Mouse (Mus musculus) large intestine, adult 2 months (tissue): ENCODE data around the gene Wbp2nl. TPM values are rescaled to one million over a fixed set of nuclear protein-coding genes. Genes with fewer than 3 reads are reported as not detected.

Experiments used
- DNase-seq: peaks from one replicate; pipeline ENCODE4 v3.0.0-alpha.2; 2012; ENCODE audit warnings: low read depth, low spot score
- WGBS: fragments of 180-500 bp; shearing (Covaris S2); methylation state at CpG from one replicate; pipeline ENCODE4 v1.1.7; 2018; 5-methylcytosine and 5-hydroxymethylcytosine counted together
- polyA plus RNA-seq: library from polyadenylated mRNA; depleted of rRNA; stranded (reverse); fragments of >200 nt; gene quantifications from 2 replicates; pipeline ENCODE4 v1.2.3, GENCODE M21; 2012

The Wbp2nl gene
- polyA plus RNA-seq, 1 experiment = 0.11 TPM

DNA sequence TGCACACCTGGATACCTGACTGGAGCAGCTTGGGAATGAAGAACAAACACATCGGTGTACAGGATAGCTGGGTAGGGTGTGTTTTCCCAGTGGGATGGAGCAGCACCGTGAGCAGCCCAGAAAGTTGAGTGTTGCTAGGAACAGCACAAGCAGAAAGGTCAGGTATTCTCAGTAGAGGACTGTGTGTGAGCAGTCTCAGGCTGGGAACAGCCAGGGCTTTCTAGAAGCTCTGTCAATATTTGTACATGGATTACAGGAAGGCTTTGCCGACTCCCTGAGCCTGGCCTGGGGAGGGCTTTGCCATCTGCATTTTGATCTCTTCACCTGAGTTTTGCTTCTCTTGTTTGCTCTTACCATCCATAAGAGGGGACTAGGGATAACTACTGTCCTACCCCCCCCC, 8.4 kb downstream of the Wbp2nl start:
- no peak for DNase-seq
- 27% methylated on average over 3 of the region's 3 CpGs for WGBS

GRCm38 (mm10) chr15:82308416-82308815, 9.7 kb downstream of the Wbp2nl start:
- DNase-seq = no peak

GRCm38 (mm10) chr15:82317839-82318238, 19.1 kb downstream of the Wbp2nl start:
- no peak for DNase-seq
- WGBS = 66% methylated on average over 6 of the region's 6 CpGs

More at GRCm38 (mm10) chr15:82308416-82308815, 9.7 kb downstream of the Wbp2nl start:
- WGBS = 26% methylated on average over 3 of the region's 3 CpGs

DNA sequence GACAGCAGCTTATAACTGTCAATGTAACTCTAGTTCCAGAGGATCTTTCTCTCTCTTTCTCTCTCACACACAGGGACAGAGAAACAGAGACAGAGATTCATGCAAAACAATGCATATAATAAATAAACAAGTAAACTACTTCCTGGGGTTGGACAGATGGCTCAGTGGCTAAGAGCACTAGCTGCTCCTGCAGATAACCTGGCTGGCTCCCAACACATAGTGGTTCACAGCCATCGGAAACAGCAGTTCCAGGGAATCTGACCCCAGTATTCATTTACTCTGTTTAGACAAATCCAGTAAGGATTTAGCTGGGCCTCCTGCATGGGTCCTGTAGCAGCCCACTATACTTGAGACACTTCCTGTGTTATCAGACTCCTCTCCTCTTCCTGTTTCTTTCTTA, 20.9 kb downstream of the Wbp2nl start:
- no peak for DNase-seq
- 47% methylated on average over 1 of the region's 1 CpGs for WGBS

DNA sequence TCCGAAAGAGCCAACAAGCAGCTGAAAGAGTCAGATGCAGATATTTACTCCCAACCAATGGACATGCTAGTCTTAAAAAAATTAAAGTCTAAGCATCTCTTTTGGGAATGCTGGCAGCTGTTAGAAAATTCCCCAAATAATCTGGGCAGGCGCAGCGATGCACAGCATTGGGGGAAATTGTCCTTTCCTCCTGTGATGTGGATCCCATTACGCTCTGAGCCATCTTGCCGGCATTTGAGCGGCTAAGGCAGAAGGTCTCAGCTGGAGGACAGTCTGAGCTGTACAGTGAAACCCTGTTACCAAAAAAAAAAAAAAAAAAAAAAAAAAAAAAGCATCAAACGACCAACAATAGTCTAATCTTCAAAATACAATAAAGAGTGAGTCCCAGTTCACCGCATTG, 23.4 kb downstream of the Wbp2nl start:
- 70% methylated on average over 8 of the region's 8 CpGs for WGBS
- no peak for DNase-seq

- WGBS = 77% methylated on average over 2 of the region's 2 CpGs
- no peak for DNase-seq
These were observed 26.6 kb downstream of the Wbp2nl start for GRCm38 (mm10) chr15:82325382-82325781.

- WGBS = 98% methylated on average over 4 of the region's 4 CpGs
- DNase-seq = no peak
These were observed 36.4 kb downstream of the Wbp2nl start for GRCm38 (mm10) chr15:82335194-82335593.

GRCm38 (mm10) chr15:82336629-82337028, 37.9 kb downstream of the Wbp2nl start:
- whole genome bisulfite sequencing = 87% methylated on average over 12 of the region's 12 CpGs

DNA sequence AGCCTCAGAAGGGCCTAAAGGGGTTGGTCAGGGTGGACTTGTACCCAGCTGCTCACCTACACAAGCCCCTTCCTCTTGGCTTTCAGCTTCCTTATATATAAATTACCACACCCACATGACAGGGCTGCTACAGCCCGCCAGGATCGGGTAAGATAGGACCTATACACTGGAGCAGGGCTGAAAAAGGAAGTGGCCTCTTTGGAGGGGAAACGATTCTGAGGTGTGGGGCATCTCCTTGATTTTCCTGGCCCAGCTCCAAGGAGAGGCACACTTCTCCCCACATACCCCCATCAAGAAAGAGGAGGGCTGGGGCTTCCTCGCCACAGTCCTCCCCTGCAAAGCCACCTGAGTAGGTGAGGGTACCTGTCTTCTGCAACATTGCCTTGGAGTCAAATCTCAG, 39.1 kb downstream of the Wbp2nl start:
- 6% methylated on average over 4 of the region's 4 CpGs for WGBS
- no peak for DNase-seq

More at GRCm38 (mm10) chr15:82336629-82337028, 37.9 kb downstream of the Wbp2nl start:
- no peak for DNase-seq

- under 1% methylated on average over 41 of the region's 41 CpGs for WGBS
- DNase-seq = peak; percentile 97
These were observed 39.9 kb downstream of the Wbp2nl start, which contains the start of the genes Naga, Pheta2 and Smdt1 for GRCm38 (mm10) chr15:82338593-82339112. Gene Naga, minus strand, starts transcription at chr15:82338925. Gene Pheta2, plus strand, starts transcription at chr15:82338942. Gene Smdt1, plus strand, starts transcription at chr15:82338959.

DNA sequence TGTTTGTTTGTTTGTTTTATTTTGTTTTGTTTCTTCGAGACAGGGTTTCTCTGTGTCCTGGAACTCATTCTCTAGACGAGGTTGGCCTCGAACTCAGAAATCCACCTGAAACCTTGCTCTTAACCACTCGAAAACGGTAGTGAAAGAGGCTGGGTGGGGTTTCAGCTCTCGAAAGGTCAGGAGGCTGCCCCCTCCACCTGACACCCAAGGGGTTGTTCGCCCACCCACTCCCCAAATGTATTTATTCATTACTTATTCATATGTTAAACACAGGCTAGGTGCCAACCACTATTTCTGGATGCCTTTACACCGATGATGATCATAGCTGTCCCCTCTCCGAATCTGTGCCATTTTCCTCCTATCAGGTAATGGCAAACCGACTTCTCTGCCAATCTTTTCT, 40.4 kb downstream of the Wbp2nl start:
- WGBS = 52% methylated on average over 10 of the region's 10 CpGs
- DNase-seq = no peak

- DNase-seq = no peak
- WGBS = 59% methylated on average over 8 of the region's 8 CpGs
These were observed 41.0 kb downstream of the Wbp2nl start for GRCm38 (mm10) chr15:82339634-82340254.

GRCm38 (mm10) chr15:82340414-82341035, 41.8 kb downstream of the Wbp2nl start:
- WGBS = 53% methylated on average over 21 of the region's 21 CpGs
- no peak for DNase-seq

DNA sequence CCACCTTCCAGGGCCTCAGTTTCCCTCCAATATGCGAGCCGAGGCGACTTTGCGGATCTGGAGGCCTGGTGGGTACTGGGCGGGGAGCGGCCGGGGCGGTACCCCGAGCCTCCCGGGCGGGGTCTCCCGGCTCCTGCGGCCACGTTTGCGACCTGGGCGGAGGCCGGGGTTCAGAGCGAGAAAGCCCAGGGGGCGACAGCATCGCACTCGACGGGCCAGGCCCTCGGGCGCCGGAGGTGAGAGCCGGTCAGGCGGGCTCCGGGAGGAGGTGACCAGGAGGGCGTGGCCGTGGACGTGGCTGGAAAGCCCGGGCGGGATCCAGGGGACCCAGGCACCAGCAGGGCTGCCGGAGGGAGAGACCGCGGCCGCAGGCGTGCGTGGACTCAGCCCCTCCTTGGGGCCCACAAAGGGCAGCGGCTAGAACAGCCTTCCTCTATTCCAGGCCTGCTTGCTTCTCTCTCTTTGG, 42.3 kb downstream of the Wbp2nl start:
- 4% methylated on average over 40 of the region's 40 CpGs for WGBS
- DNase-seq = no peak

GRCm38 (mm10) chr15:82341675-82342542, 43.2 kb downstream of the Wbp2nl start:
- no peak for DNase-seq
- WGBS = 68% methylated on average over 15 of the region's 15 CpGs

DNA sequence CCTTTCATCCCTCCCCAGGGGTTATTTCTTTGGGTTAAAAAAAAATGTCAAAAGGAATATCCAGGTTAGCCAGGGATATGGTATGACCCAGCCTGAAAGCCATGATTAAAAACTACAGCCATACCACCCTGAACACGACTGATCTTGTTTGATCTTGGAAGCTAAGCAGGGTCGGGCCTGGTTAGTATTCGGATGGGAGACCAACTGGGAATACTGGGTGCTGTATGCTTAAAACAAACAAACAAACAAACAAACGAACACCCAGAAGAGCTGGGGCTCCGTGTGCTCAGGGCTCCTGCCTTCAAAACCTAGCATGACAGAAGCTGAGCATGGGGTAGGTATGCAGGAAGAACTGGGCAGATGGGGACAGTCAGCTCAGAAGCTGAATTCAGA, 43.8 kb downstream of the Wbp2nl start:
- no peak for DNase-seq
- 82% methylated on average over 5 of the region's 5 CpGs for WGBS

DNA sequence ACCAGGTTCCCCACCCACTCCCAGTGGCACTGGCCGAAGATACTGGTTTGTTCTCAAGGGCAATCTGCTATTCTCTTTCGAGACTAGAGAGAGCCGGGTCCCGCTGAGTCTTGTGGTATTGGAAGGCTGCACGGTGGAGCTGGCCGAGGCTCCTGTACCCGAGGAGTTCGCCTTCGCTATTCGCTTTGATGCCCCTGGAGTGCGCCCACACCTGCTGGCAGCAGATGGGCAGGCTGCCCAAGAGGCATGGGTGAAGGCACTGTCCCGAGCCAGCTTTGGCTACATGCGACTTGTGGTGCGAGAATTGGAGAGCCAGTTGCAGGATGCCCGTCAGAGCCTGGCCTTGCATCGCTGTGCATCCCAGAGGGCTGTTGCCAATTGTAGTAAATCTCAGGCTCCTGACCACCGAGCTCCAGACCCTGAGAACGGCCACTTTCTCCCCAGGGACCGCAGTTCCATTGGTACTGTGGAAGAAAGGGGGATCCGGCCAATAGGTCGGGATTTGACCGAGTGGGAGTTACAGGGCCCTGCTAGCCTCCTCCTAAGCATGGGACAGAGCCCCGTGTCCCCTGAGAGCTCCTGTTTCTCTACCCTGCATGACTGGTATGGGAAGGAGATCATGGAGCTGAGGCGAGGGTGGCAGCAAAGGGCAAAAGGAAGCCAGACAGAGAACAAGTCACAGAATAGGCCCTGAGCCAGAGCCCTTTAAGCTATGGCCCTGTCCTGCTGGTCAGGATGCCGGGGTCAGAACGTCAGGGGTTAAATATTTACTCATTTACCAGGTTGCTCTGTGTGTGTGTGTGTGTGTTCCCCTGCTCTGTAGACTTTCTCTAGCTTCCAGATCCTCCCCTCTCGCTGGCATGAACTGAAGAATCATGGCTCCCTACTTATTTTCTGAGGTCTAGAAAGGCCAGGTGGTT, 44.9 kb downstream of the Wbp2nl start:
- 85% methylated on average over 27 of the region's 27 CpGs for WGBS
- no peak for DNase-seq

DNA sequence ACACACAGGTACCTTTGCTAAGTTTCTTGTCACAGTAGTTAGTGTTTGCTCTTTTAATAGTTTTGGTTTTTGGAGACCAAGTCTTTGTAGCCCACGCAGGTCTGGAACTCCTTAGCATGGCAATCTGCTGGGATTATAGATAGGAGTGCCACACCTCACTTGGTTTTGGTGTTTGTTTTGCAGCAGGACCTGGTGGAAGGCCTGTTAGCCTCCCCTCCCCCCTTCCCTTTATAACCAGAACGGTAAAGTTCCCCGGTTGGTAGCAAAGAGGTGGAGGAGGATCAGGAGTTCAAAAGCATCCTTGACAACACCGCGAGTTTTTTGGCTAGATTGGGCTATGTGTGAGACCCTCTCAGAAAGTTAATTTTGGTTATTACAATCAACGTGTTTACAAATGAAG, 46.2 kb downstream of the Wbp2nl start:
- 73% methylated on average over 6 of the region's 6 CpGs for WGBS
- DNase-seq = no peak
